Mouse (Mus musculus) limb, embryonic 13.5 days (tissue): ENCODE results near the gene Sspo. TPM values are rescaled to one million over a fixed set of nuclear protein-coding genes. Genes with fewer than 3 reads are reported as not detected.
A peak's percentile ranks its signal among the peaks of the same experiment; 100 is the strongest.

ENCODE experiments used
- ATAC-seq: fragments of 200-750 bp; cut with Nextera tagmentation; 2 replicates; pipeline ENCODE4 v1.8.0; 2017; ENCODE audit warnings: low read depth, moderate number of reproducible peaks, moderate TSS enrichment; ENCODE audit not compliant: low FRiP score
- H3K27ac ChIP-seq: fragments of 300-500 bp; sonication (generic); 2 replicates; pipeline ENCODE4 v1.5.1; 2015; ENCODE audit warnings: inconsistent platforms, mild to moderate bottlenecking, moderate library complexity
- H3K27me3 ChIP-seq: fragments of 300-500 bp; sonication (generic); 2 replicates; pipeline ENCODE4 v1.6.1; 2015; ENCODE audit warnings: mild to moderate bottlenecking, inconsistent platforms
- H3K36me3 ChIP-seq: fragments of 300-500 bp; sonication (generic); 2 replicates; pipeline ENCODE4 v1.6.1; 2015; ENCODE audit warnings: inconsistent platforms, mild to moderate bottlenecking, moderate library complexity
- H3K4me1 ChIP-seq: fragments of 300-500 bp; sonication (generic); 2 replicates; pipeline ENCODE4 v1.6.1; 2015; ENCODE audit warnings: inconsistent platforms
- H3K4me2 ChIP-seq: fragments of 300-500 bp; sonication (generic); replicated peaks from 2 replicates; pipeline ENCODE4 v1.6.1; 2015; ENCODE audit warnings: inconsistent platforms, mild to moderate bottlenecking, moderate library complexity
- H3K4me3 ChIP-seq: fragments of 300-500 bp; sonication (generic); 2 replicates; pipeline ENCODE4 v1.5.1; 2015; ENCODE audit warnings: moderate library complexity, mild to moderate bottlenecking, inconsistent platforms
- H3K9ac ChIP-seq: fragments of 300-500 bp; sonication (generic); 2 replicates; pipeline ENCODE4 v1.6.1; 2015; ENCODE audit warnings: mild to moderate bottlenecking, inconsistent platforms
- H3K9me3 ChIP-seq: fragments of 300-500 bp; sonication (generic); 2 replicates; pipeline ENCODE4 v1.6.1; 2016; ENCODE audit warnings: inconsistent platforms
- WGBS: fragments of 180-500 bp; shearing (Covaris S2); methylation state at CpG from one replicate; pipeline ENCODE4 v1.1.7; 2015; 5-methylcytosine and 5-hydroxymethylcytosine counted together
- polyA plus RNA-seq: library from polyadenylated mRNA; unstranded; fragments of >200 nt; fragmentation: Nextera tagmentation; extraction: Ambion mirVana; gene quantifications from 2 replicates; pipeline ENCODE4 v1.2.1, GENCODE M21; 2015

Sspo gene
- polyA plus RNA-seq, 1 experiment from 2014 or later, result 0.23 TPM

GRCm38 (mm10) chr6:48537105-48537954 is 89.3 kb downstream of the Sspo start, which contains the start of gene Atp6v0e2:
Gene Atp6v0e2 (plus strand): TSS chr6:48537615.
- Histone ChIP-seq H3K4me3 (peak within 1 kb of the TSS; percentile 42), H3K9me3 (no peaks in the 10 kb centered on the region), H3K27ac (no peak within 1 kb of the TSS), H3K27me3 (0 out of 2 replicates have a peak, but pooled peaks cover 5% of the 10 kb centered on the region), H3K9ac (peak within 1 kb of the TSS; percentile 63), H3K4me2 (peak within 1 kb of the TSS; percentile 71), H3K36me3 (peaks cover 14% of the 10 kb centered on the region), H3K4me1 (peaks cover 31% of the 10 kb centered on the region)
- ATAC-seq, result peak; percentile 72
- 6% methylated on average over 38 of the region's 38 CpGs for WGBS

GRCm38 (mm10) chr6:48538841-48539737 is 91.1 kb downstream of the Sspo start:
- peaks cover 36% of the 10 kb centered on the region for H3K4me1 ChIP-seq
- H3K4me2 ChIP-seq, result no peak overlapping the region
- ATAC-seq, result no peak
- no peaks in the 10 kb centered on the region for H3K9me3 ChIP-seq
- H3K4me3 ChIP-seq, result no peak overlapping the region
- H3K27me3 ChIP-seq, result 0 out of 2 replicates have a peak, but pooled peaks cover 5% of the 10 kb centered on the region
- no peak overlapping the region for H3K9ac ChIP-seq
- WGBS, result 61% methylated on average over 5 of the region's 5 CpGs
- no peaks in the 10 kb centered on the region for H3K36me3 ChIP-seq
- no peak overlapping the region for H3K27ac ChIP-seq

- no peaks in the 10 kb centered on the region for H3K36me3 ChIP-seq
- no peak overlapping the region for H3K27ac ChIP-seq
- H3K27me3 ChIP-seq, result 0 out of 2 replicates have a peak, but pooled peaks cover 5% of the 10 kb centered on the region
- H3K4me1 ChIP-seq, result peaks cover 36% of the 10 kb centered on the region
- ATAC-seq, result no peak
- H3K4me3 ChIP-seq, result no peak overlapping the region
- WGBS, result 50% methylated on average over 5 of the region's 5 CpGs
- no peaks in the 10 kb centered on the region for H3K9me3 ChIP-seq
- H3K9ac ChIP-seq, result no peak overlapping the region
- no peak overlapping the region for H3K4me2 ChIP-seq
Observed at GRCm38 (mm10) chr6:48539860-48540259, 91.8 kb downstream of the Sspo start.

- Histone ChIP-seq H3K27ac (no peak overlapping the region), H3K4me3 (no peak overlapping the region), H3K9me3 (no peaks in the 10 kb centered on the region), H3K4me1 (peaks cover 36% of the 10 kb centered on the region), H3K4me2 (no peak overlapping the region), H3K36me3 (no peaks in the 10 kb centered on the region), H3K27me3 (0 out of 2 replicates have a peak, but pooled peaks cover 5% of the 10 kb centered on the region), H3K9ac (no peak overlapping the region; the same call in 1 of the 2 replicates)
- ATAC-seq, result no peak
- 30% methylated on average over 3 of the region's 3 CpGs for WGBS
Observed at GRCm38 (mm10) chr6:48540721-48541120, 92.7 kb downstream of the Sspo start.

GRCm38 (mm10) chr6:48541560-48542450 is 93.8 kb downstream of the Sspo start:
- Histone ChIP-seq H3K4me1 (peaks cover 37% of the 10 kb centered on the region), H3K4me2 (0 out of 2 replicates have a peak overlapping the region, but pooled peaks have one; percentile 0), H3K36me3 (no peaks in the 10 kb centered on the region), H3K27ac (peak overlapping the region; percentile 69), H3K9me3 (no peaks in the 10 kb centered on the region), H3K4me3 (no peak overlapping the region), H3K27me3 (no peaks in the 10 kb centered on the region), H3K9ac (0 out of 2 replicates have a peak overlapping the region, but pooled peaks have one; percentile 31)
- 12% methylated on average over 7 of the region's 7 CpGs for WGBS
- ATAC-seq, result 0 out of 2 replicates have a peak, but pooled peaks have one; percentile 21

- Histone ChIP-seq H3K27me3 (no peaks in the 10 kb centered on the region), H3K4me2 (no peak overlapping the region), H3K36me3 (no peaks in the 10 kb centered on the region), H3K9me3 (no peaks in the 10 kb centered on the region), H3K4me3 (no peak overlapping the region), H3K9ac (no peak overlapping the region), H3K27ac (peak overlapping the region; percentile 69; the same call in 1 of the 2 replicates), H3K4me1 (peaks cover 30% of the 10 kb centered on the region)
- ATAC-seq, result no peak
- 59% methylated on average over 3 of the region's 3 CpGs for WGBS
Observed at GRCm38 (mm10) chr6:48542631-48543030, 94.6 kb downstream of the Sspo start.

- Histone ChIP-seq H3K36me3 (no peaks in the 10 kb centered on the region), H3K27me3 (no peaks in the 10 kb centered on the region), H3K9me3 (no peaks in the 10 kb centered on the region), H3K4me2 (no peak overlapping the region), H3K4me3 (no peak overlapping the region), H3K9ac (no peak overlapping the region), H3K27ac (no peak overlapping the region), H3K4me1 (peaks cover 23% of the 10 kb centered on the region)
- ATAC-seq, result no peak
- 76% methylated on average over 5 of the region's 5 CpGs for WGBS
Observed at GRCm38 (mm10) chr6:48545251-48545650, 97.2 kb downstream of the Sspo start.

GRCm38 (mm10) chr6:48546271-48546670 is 98.2 kb downstream of the Sspo start:
- ATAC-seq, result no peak
- 61% methylated on average over 1 of the region's 1 CpGs for WGBS

GRCm38 (mm10) chr6:48546858-48547257 is 98.8 kb downstream of the Sspo start:
- no peaks in the 10 kb centered on the region for H3K9me3 ChIP-seq
- no peak overlapping the region for H3K4me3 ChIP-seq
- H3K27ac ChIP-seq, result no peak overlapping the region
- 38% methylated on average over 4 of the region's 4 CpGs for WGBS
- no peak overlapping the region for H3K9ac ChIP-seq
- no peak overlapping the region for H3K4me2 ChIP-seq
- no peaks in the 10 kb centered on the region for H3K36me3 ChIP-seq
- peaks cover 14% of the 10 kb centered on the region for H3K4me1 ChIP-seq
- no peaks in the 10 kb centered on the region for H3K27me3 ChIP-seq
- ATAC-seq, result no peak

More at GRCm38 (mm10) chr6:48546271-48546670, 98.2 kb downstream of the Sspo start:
- Histone ChIP-seq H3K4me2 (no peak overlapping the region), H3K4me1 (peaks cover 20% of the 10 kb centered on the region), H3K4me3 (no peak overlapping the region), H3K27me3 (no peaks in the 10 kb centered on the region), H3K36me3 (no peaks in the 10 kb centered on the region), H3K9me3 (no peaks in the 10 kb centered on the region), H3K27ac (no peak overlapping the region), H3K9ac (no peak overlapping the region)

- WGBS, result 89% methylated on average over 6 of the region's 6 CpGs
- no peak overlapping the region for H3K4me3 ChIP-seq
- no peaks in the 10 kb centered on the region for H3K36me3 ChIP-seq
- H3K9ac ChIP-seq, result no peak overlapping the region
- 0 out of 2 replicates have a peak, but pooled peaks cover 3% of the 10 kb centered on the region for H3K9me3 ChIP-seq
- H3K27me3 ChIP-seq, result no peaks in the 10 kb centered on the region
- H3K4me1 ChIP-seq, result 0 out of 2 replicates have a peak, but pooled peaks cover 4% of the 10 kb centered on the region
- no peak overlapping the region for H3K4me2 ChIP-seq
- ATAC-seq, result no peak
- no peak overlapping the region for H3K27ac ChIP-seq
Observed at GRCm38 (mm10) chr6:48548314-48548713, 100.3 kb downstream of the Sspo start.
